Mouse (Mus musculus): ENCODE results near the gene Supt3. TPM values are rescaled to one million over a fixed set of nuclear protein-coding genes. Genes with fewer than 3 reads are reported as not detected.

Supt3 gene
- polyA plus RNA-seq, 1 experiment from 2014 or later = 21.1 TPM

DNA sequence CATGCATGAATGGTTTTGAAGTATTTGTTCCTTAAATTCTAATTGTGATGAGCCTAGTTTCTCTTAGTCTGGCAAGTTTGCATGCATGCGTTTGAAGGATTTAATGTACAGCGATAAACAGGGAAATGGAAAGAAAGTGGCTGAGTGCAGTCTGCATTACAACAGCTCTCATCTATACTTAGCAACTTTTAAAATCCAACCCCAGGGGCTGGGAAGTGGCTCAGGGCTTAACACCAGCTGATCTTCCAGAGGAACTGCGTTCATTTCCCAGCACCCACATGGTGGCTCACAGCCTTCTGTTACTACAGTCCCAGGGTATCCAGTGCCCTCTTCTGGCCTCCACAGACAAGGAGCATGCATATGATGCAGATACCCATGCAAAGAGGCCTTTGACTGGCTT lies 346.9 kb downstream of the Supt3 start:
- no peaks in the 10 kb centered on the region for H3K36me3 ChIP-seq (ENCODE audit: insufficient read depth)
- no peak overlapping the region for H3K9ac ChIP-seq
- no peak overlapping the region for H3K4me2 ChIP-seq
- 90% methylated on average over 3 of the region's 3 CpGs for WGBS
- no peak overlapping the region for H3K4me3 ChIP-seq (ENCODE audit: low read depth, low read length)
- no peak for TF ChIP-seq CTCF (IDR thresholded peaks at IDR 0.05; ENCODE audit: low read depth)
- no peak for ATAC-seq (ENCODE audit: insufficient read depth)
- no peak overlapping the region for H3K27ac ChIP-seq (ENCODE audit: low read depth)
- H3K27me3 ChIP-seq (ENCODE audit: insufficient read depth, low read length) = no peaks in the 10 kb centered on the region
- peaks cover 5% of the 10 kb centered on the region; the same call in 1 of the 2 replicates for H3K4me1 ChIP-seq (ENCODE audit: insufficient read depth)
- H3K9me3 ChIP-seq (ENCODE audit: low read depth, low read length) = no peaks in the 10 kb centered on the region
- DNase-seq = no peak

GRCm38 (mm10) chr17:45128611-45129010 lies 351.7 kb downstream of the Supt3 start:
- 92% methylated on average over 4 of the region's 4 CpGs for WGBS
- no peak overlapping the region for H3K9ac ChIP-seq
- H3K4me1 ChIP-seq (ENCODE audit: insufficient read depth) = no peaks in the 10 kb centered on the region
- no peaks in the 10 kb centered on the region for H3K9me3 ChIP-seq (ENCODE audit: low read depth, low read length)
- no peak for ATAC-seq (ENCODE audit: insufficient read depth)
- TF ChIP-seq CTCF (IDR thresholded peaks at IDR 0.05; ENCODE audit: low read depth) = no peak
- H3K4me2 ChIP-seq = no peak overlapping the region
- DNase-seq = no peak
- H3K27me3 ChIP-seq (ENCODE audit: insufficient read depth, low read length) = no peaks in the 10 kb centered on the region
- no peak overlapping the region for H3K27ac ChIP-seq (ENCODE audit: low read depth)
- H3K4me3 ChIP-seq (ENCODE audit: low read depth, low read length) = no peak overlapping the region
- H3K36me3 ChIP-seq (ENCODE audit: insufficient read depth) = no peaks in the 10 kb centered on the region

DNA sequence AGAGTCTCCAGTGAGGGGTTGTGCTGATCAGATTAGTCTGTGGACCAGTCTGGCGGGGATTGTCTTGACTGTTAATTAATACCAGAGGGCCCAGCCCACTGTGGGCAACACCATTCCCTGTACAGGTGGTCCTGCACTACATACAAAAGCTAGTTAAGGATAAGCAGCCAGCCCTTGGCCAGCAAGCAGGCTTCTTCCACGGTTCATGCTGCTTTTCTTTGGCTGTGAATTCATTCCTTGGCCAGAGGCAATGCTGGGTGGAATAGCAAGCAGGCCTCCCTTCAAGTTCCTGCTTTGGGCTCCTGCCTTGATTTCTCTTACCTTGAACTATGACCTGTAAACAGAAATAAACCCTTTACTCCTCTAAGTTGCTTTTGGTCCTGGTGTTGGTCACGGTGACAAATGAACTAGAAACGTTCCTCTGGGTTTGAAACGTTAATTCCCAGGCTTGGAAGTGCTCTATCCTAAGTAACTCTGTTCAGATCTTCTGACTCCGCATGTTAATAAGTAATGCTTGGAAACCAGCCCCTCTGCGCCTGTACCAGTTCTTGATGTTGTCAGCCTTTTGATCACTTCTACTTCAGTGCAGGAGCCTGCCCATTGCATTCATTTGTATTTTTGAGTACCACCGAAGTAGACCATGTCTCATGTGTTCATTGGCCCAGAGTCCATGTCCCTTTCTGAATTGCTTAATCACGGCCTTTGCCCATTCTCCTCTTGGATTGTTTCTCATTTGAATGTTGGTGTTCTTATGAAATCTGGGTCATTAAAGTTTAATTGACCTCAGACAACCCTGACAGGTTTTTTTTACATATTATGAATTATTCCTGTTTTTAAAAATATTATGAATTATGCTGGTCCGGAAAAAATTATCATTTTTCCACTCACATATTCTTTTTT lies 356.8 kb downstream of the Supt3 start:
- Histone ChIP-seq H3K9ac (no peak overlapping the region), H3K9me3 (ENCODE audit: low read depth, low read length) (no peaks in the 10 kb centered on the region), H3K4me1 (ENCODE audit: insufficient read depth) (no peaks in the 10 kb centered on the region), H3K27ac (ENCODE audit: low read depth) (no peak overlapping the region), H3K4me3 (ENCODE audit: low read depth, low read length) (no peak overlapping the region), H3K4me2 (no peak overlapping the region), H3K27me3 (ENCODE audit: insufficient read depth, low read length) (no peaks in the 10 kb centered on the region), H3K36me3 (ENCODE audit: insufficient read depth) (no peaks in the 10 kb centered on the region)
- no peak for ATAC-seq (ENCODE audit: insufficient read depth)
- DNase-seq = no peak
- no peak for TF ChIP-seq CTCF (IDR thresholded peaks at IDR 0.05; ENCODE audit: low read depth)
- WGBS = 91% methylated on average over 10 of the region's 10 CpGs

DNA sequence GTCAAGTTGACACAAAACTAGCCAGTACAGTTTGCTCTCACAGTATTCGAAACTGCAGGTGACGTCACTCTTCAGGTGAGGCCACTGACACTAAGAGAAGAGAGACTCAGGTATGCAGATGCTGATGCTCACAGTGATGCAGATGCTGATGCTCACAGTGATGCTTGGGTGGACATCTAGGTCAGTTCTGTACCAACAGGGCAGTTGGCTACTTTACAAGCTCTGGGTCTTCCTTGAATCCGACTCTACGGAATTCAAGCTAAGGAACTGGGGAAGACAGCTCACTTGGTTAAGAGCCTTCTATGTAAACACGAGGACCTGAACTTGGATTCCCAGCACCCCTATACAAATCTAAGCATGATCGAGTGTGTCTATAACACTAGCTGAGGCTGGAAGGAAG lies 359.5 kb downstream of the Supt3 start:
- Histone ChIP-seq H3K27ac (ENCODE audit: low read depth) (no peak overlapping the region), H3K27me3 (ENCODE audit: insufficient read depth, low read length) (no peaks in the 10 kb centered on the region), H3K4me2 (no peak overlapping the region), H3K9me3 (ENCODE audit: low read depth, low read length) (no peaks in the 10 kb centered on the region), H3K4me3 (ENCODE audit: low read depth, low read length) (no peak overlapping the region), H3K9ac (no peak overlapping the region), H3K4me1 (ENCODE audit: insufficient read depth) (no peaks in the 10 kb centered on the region), H3K36me3 (ENCODE audit: insufficient read depth) (no peaks in the 10 kb centered on the region)
- DNase-seq (no peak), ATAC-seq (ENCODE audit: insufficient read depth) (no peak)
- WGBS = 82% methylated on average over 6 of the region's 6 CpGs
- no peak for TF ChIP-seq CTCF (IDR thresholded peaks at IDR 0.05; ENCODE audit: low read depth)

- Histone ChIP-seq H3K9ac (no peak overlapping the region), H3K27me3 (ENCODE audit: insufficient read depth, low read length) (no peaks in the 10 kb centered on the region), H3K4me2 (no peak overlapping the region), H3K27ac (ENCODE audit: low read depth) (no peak overlapping the region), H3K9me3 (ENCODE audit: low read depth, low read length) (no peaks in the 10 kb centered on the region), H3K4me1 (ENCODE audit: insufficient read depth) (no peaks in the 10 kb centered on the region), H3K36me3 (ENCODE audit: insufficient read depth) (no peaks in the 10 kb centered on the region), H3K4me3 (ENCODE audit: low read depth, low read length) (no peak overlapping the region)
- TF ChIP-seq CTCF (IDR thresholded peaks at IDR 0.05; ENCODE audit: low read depth) = peak; percentile 31
- ATAC-seq (ENCODE audit: insufficient read depth) (no peak), DNase-seq (peak; percentile 32)
- 62% methylated on average over 6 of the region's 6 CpGs for WGBS
Measured at GRCm38 (mm10) chr17:45143043-45143442, 366.1 kb downstream of the Supt3 start.

GRCm38 (mm10) chr17:45144656-45145055 lies 367.7 kb downstream of the Supt3 start:
- ATAC-seq (ENCODE audit: insufficient read depth) (no peak), DNase-seq (no peak)
- Histone ChIP-seq H3K4me3 (ENCODE audit: low read depth, low read length) (no peak overlapping the region), H3K4me2 (no peak overlapping the region), H3K27me3 (ENCODE audit: insufficient read depth, low read length) (no peaks in the 10 kb centered on the region), H3K9ac (no peak overlapping the region), H3K4me1 (ENCODE audit: insufficient read depth) (no peaks in the 10 kb centered on the region), H3K36me3 (ENCODE audit: insufficient read depth) (no peaks in the 10 kb centered on the region), H3K27ac (ENCODE audit: low read depth) (no peak overlapping the region), H3K9me3 (ENCODE audit: low read depth, low read length) (no peaks in the 10 kb centered on the region)
- WGBS = 76% methylated on average over 14 of the region's 14 CpGs
- no peak for TF ChIP-seq CTCF (IDR thresholded peaks at IDR 0.05; ENCODE audit: low read depth)

DNA sequence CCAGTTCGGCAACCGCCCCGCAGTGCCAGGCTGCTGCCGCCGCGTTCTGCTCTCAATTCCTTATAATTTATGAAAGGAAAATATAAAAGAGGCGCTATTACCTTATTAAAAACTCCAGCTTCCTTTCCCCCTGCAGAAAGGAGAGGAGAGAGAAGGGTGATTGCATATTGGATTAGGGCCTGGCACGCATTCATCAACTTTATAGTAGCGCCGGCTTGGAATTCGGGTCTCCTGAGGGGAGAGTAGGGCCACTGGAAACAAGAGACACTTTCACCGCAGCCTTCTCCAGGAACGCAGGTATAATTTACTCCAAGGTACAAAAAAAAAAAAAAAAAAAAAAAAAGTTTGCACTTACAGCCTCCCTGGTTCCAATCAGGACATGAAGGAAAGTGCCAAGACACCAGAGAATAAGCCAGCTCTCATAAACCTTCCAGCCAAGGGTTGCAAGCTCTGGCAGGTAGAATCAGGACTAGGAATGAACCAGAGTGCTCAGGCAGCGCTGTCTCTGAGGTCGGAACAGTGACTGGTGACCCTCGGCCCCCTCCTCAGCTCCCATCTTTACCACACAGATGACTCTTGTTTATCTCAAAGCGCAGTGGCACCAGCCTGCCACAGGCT lies 374.5 kb downstream of the Supt3 start:
- Histone ChIP-seq H3K9me3 (ENCODE audit: low read depth, low read length) (no peaks in the 10 kb centered on the region), H3K36me3 (ENCODE audit: insufficient read depth) (no peaks in the 10 kb centered on the region), H3K27me3 (ENCODE audit: insufficient read depth, low read length) (no peaks in the 10 kb centered on the region), H3K4me1 (ENCODE audit: insufficient read depth) (no peaks in the 10 kb centered on the region), H3K9ac (no peak overlapping the region), H3K4me3 (ENCODE audit: low read depth, low read length) (no peak overlapping the region), H3K27ac (ENCODE audit: low read depth) (no peak overlapping the region), H3K4me2 (no peak overlapping the region)
- ATAC-seq (ENCODE audit: insufficient read depth) = no peak
- 82% methylated on average over 17 of the region's 17 CpGs for WGBS
- no peak for TF ChIP-seq CTCF (IDR thresholded peaks at IDR 0.05; ENCODE audit: low read depth)
- no peak for DNase-seq
